Mouse (Mus musculus) cerebellum, adult 11-12 months (tissue): ENCODE data around the gene Olfr10.

ENCODE experiments used
- DNase-seq: peaks from one replicate; pipeline ENCODE4 v3.0.0; 2022

Olfr10 gene

GRCm38 (mm10) chr11:49329686-49330085 lies 25.1 kb downstream of the Olfr10 start:
- no peak for DNase-seq

DNA sequence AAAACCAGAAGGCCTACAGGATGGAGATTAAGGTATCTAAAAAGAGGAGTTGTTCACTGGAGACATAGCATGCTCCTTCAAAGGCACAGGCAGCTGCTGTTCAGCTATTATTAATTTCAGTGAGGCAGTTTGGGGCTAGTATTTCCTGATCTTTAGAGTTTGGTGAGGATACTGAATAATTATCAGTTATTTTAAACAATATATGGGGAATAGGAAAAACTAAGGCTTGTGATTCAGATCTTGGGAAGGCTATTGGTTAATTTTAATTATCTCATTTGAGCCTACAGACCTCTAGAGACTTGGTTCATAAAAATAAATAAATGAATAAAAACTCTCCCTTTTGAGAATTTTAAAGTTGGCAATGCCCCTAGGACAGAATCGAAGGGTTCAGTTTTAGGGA lies 30.3 kb downstream of the Olfr10 start, which contains the start of gene Olfr1390:
Olfr1390 (plus strand) TSS at position 301 of the 400 bp plus-strand sequence.
- no peak for DNase-seq

GRCm38 (mm10) chr11:49337150-49337832 lies 32.8 kb downstream of the Olfr10 start:
- DNase-seq, result no peak
